Mouse (Mus musculus): ENCODE measurements around the gene Fancc. TPM values are rescaled to one million over a fixed set of nuclear protein-coding genes. Genes with fewer than 3 reads are reported as not detected.
"Not testable (repeated sequence)": the region's sequence is repeated elsewhere in the genome, so short reads cannot be mapped to it uniquely, and the experiment has no call there.

Gene Fancc
- polyA plus RNA-seq, 3 experiments from 2014 or later = 8.5 to 18.0 (median 14.4) TPM

GRCm38 (mm10) chr13:63416824-63417223 is 80.3 kb downstream of the Fancc start:
- no peak for ATAC-seq

- no peak for ATAC-seq
Measured at GRCm38 (mm10) chr13:63412662-63413061, 84.4 kb downstream of the Fancc start.

GRCm38 (mm10) chr13:63411310-63412022 is 85.6 kb downstream of the Fancc start:
- peak; percentile 21 for ATAC-seq

GRCm38 (mm10) chr13:63410578-63411298 is 86.3 kb downstream of the Fancc start:
- peak; percentile 88 for ATAC-seq

- no peak for ATAC-seq
Measured at GRCm38 (mm10) chr13:63405151-63405550, 91.9 kb downstream of the Fancc start.

- no peak for ATAC-seq
Measured at GRCm38 (mm10) chr13:63404657-63405056, 92.4 kb downstream of the Fancc start.

GRCm38 (mm10) chr13:63402823-63403222 is 94.3 kb downstream of the Fancc start:
- ATAC-seq = no peak

GRCm38 (mm10) chr13:63400069-63400468 is 97.0 kb downstream of the Fancc start:
- ATAC-seq = no peak

- ATAC-seq = no peak
Measured at GRCm38 (mm10) chr13:63397420-63397819, 99.7 kb downstream of the Fancc start.

GRCm38 (mm10) chr13:63394304-63395063 is 102.6 kb downstream of the Fancc start:
- ATAC-seq = peak; percentile 35

GRCm38 (mm10) chr13:63385234-63385633 is 111.8 kb downstream of the Fancc start:
- no peak for ATAC-seq

- no peak for ATAC-seq
Measured at GRCm38 (mm10) chr13:63384775-63385174, 112.3 kb downstream of the Fancc start.

GRCm38 (mm10) chr13:63382206-63382605 is 114.9 kb downstream of the Fancc start:
- ATAC-seq = no peak

- no peak for ATAC-seq
Measured at GRCm38 (mm10) chr13:63373460-63374166, 123.5 kb downstream of the Fancc start.

GRCm38 (mm10) chr13:63361755-63362154 is 135.3 kb downstream of the Fancc start:
- ATAC-seq = no peak

GRCm38 (mm10) chr13:63360111-63360885 is 136.8 kb downstream of the Fancc start:
- no peak for ATAC-seq

GRCm38 (mm10) chr13:63359393-63359792 is 137.7 kb downstream of the Fancc start:
- no peak for ATAC-seq

- ATAC-seq = peak; percentile 86
Measured at GRCm38 (mm10) chr13:63356558-63356957, 140.5 kb downstream of the Fancc start.

- no peak for ATAC-seq
Measured at GRCm38 (mm10) chr13:63356101-63356500, 141.0 kb downstream of the Fancc start.

GRCm38 (mm10) chr13:63353312-63353711 is 143.8 kb downstream of the Fancc start:
- ATAC-seq = not testable (repeated sequence)

- ATAC-seq = no peak
Measured at GRCm38 (mm10) chr13:63350076-63350475, 147.0 kb downstream of the Fancc start.

- no peak for ATAC-seq
Measured at GRCm38 (mm10) chr13:63347639-63348038, 149.4 kb downstream of the Fancc start.

Data from inflammation-experienced regulatory T-cells, adult 6 months (primary cell).